Mouse (Mus musculus): ENCODE measurements around the gene Slc22a1.

The Slc22a1 gene

DNA sequence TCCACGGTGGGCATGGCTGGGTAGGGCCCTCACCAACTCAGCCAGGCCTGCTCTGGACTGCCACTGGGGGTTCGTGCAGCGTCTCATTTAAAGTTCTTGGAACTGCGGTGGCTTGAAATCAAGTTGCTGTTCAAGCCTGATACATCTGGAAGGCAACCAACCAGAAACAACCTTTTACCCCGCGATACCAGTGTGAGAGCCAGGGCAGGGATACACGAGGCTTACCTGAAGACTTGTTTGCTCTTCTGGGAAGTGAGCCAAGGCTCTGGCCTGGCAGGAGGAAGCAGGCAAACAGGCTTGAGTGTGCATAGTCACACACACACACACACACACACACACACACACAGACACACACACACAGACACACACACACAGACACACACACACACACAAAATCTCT is at the start of gene Slc22a1:
TSS of gene Slc22a1 (minus strand) at position 184 of the 400 bp plus-strand sequence.
- DNase-seq (ENCODE audit: low spot score): no peak

DNA sequence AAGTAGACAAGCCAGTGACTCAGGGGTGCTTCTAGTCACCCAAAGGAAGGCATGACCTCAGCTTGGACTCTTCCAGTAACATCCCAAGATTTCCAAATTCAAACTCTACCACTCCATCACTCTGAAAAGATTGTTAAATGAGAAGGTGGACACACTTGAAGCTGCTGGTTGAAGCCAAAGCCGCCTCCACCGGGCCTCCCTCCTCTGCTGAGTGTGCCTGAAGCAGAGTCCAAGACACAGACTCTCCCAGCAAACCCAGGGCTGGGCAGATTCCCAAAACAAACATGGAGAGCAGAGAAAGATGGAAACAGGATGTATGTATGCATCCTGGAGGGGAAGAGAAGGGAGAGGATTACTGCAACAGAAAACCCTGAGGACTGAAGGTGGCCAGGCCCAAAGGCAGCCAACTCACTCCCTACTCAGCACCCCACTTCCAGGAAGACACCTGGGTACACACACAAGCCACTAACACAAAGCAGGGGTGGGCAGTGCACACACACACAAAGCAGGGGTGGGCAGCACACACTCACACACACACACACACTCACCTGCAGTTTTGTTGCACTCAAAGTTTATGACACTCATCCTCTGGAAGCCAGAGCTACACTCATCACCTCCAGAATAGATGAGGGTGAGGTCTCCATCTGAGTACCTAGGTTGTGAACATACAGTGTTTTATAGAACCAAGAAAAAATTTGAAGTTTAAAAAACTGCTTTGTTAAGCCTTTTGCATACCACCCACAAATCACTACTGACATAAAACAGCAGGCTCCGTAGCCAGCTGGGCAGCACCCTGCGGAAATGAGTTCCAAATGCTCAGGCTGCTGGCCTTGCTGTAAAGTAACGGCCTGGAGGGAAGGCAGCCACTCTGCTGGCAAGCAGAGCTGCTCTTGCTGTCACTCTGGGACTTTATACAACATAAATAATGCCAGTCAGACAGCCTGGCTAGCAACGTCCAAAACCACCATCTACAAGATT is 49.4 kb upstream of the Slc22a1 start:
- no peak for DNase-seq (ENCODE audit: low spot score)

DNA sequence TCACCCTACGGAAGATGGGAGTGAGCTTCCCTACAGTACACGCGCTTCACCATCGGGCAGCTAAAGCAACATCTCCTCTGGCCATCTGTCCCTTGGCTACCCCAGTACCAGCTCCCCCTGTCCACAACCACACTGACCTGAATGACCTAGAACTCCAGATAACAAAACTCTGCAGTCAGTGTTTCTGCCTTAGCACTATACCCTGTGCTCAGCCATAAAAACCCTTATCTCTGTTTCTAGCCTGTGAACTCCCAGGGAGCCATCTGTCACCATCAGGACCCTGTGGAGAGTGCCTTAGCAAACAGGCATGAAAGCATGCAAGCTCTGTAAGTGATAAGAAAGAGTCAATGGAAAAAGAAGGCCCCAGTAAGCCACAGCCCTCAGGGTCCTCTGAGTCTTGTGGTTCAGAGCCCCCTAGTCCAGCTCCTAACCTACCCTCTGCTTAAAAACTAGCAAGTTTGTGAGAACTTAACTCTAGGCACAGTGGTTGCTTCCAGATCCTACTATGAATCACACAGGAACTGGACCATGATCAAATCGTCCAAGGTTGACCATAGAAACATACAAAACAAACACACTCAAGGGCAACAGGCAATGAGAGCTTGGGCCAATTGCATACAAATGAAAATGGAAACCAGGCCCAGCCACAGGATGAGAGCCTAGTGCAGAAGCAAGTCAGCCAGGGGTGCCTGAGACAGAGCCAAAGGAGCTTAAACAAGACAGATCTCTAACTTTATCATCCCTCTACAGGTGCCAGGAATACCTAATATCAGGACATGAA is 48.5 kb upstream of the Slc22a1 start:
- no peak for DNase-seq (ENCODE audit: low spot score)

DNA sequence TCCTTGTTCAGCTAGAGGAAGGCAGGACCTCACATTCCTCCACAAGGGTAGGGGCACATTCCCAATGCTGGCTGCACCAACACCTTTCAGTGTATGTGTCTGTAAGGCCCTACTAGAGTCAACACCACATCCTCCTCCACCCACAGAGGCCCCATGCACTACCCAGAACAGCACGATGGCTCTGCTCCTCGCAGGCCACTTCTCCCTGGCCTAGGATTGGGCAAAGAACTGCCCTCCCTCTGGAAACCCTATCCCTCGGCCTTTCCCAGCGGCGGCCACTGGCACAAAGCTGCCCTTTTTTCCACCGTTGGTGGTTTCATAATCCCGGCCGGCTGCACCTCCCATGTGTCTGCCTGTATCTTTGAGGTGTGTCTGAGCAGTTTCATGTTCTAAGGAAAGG is 47.0 kb upstream of the Slc22a1 start:
- no peak for DNase-seq (ENCODE audit: low spot score)

DNA sequence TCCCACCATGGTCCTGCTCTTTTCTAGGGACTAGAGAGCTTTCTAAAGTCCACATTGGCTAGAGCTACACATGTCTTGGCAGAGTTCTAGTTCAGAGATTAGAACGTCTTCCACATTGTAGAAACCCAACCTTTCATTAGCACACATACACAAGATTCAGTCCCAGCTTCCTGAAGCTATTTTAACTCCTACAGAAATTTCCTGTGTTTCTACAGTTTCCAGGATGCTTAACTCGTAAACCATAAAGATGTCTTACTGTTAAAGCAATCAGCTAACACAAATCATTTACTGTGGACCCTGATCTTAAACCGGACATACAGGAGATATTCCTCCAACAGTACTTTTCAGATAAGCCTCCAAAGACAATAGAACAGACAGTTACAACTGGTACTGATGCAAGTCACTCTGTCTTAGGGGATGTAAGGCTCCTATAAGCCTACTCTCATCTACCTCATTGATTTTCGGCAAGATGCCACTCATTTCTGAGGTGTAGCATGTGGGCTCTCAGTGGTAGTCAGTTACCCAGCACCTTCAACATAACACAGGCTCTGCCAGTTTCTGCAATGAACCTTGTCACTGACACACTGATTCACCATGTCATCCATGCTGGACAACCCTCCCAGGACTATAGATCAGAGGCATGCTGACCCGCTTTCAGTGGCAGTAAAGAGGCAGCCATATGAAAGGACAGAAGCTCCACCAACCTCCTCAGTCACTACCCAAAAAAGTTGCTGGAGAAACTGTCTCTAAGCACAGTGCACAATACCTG is 45.7 kb upstream of the Slc22a1 start:
- no peak for DNase-seq (ENCODE audit: low spot score)

DNA sequence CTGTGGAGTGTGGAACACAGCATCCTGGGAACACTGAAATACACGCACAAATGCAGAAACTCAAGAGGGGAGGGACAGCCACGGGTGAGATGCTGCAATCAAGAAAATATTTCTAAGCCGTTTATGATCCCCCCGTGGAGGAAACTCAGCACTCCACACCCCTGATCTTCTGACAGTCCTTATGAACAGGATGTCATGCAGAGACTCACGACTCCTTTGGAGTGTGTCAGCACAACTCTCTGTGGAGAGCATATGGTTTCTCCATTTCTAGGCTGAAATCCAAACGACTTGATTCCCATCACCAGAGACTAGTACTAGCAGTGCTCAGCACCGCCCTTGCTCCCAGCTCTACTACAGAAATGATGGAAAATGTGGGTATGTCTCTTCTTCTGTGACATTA is 42.6 kb upstream of the Slc22a1 start:
- DNase-seq (ENCODE audit: low spot score): no peak

DNA sequence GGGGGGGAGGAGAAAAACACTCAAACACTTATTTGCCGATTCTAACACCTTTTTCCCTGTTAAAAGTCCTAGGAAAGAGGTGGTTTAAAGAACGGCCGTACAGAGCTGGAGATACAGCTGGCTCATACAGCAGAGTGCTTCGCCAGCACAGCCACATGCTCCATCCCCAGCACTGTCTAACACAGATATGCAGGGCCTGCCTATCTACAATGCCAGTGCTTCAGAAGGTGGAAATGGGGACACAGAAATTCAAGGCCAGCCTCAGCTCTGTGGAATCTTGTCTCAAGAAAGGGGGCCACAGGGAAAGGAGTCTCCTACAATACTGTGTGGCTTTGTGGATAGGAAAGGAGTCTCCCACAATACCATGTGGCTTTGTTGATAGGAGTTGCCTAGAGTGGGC is 41.8 kb upstream of the Slc22a1 start:
- no peak for DNase-seq (ENCODE audit: low spot score)

DNA sequence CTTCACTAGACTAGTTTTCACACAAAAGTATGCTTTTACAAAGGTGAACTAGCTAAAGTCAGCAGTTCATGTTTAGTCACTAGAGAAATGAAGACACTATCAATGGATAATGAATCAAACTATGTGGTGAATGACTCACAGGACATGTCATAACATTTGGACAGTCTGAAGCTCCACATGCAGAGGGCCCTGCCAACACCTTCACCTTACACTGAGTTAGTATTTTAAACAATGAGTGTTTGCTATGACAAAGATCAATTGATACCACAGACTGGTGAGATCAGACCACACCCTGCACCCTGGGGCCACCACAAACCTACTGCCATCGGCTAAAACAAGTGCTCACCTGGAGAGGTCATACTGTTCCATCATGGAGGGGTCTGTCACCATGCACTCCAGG is 39.4 kb upstream of the Slc22a1 start:
- DNase-seq (ENCODE audit: low spot score): no peak

DNA sequence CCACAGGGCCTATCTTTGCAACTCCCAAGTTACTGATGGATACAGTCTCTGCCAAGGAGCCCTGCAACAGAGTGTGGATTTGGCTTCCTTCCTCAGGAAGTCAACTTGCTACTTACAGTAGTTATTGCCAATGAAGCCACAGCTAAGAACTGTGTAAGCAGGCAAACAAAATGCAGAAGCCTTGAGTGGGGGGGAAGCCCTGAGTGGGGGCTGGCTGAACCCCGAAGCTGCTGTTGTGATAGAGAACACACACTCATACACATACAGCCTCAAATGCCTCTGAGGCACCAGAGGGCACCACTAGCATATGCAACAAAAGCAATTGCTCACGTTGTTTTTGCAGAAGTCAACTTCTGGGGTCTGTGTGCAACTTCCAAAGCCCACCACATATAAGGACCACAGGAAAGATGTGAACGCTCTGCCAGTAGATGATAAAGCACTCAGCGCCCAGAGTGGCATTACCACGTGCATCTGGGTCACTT is 38.5 kb upstream of the Slc22a1 start:
- no peak for DNase-seq (ENCODE audit: low spot score)

DNA sequence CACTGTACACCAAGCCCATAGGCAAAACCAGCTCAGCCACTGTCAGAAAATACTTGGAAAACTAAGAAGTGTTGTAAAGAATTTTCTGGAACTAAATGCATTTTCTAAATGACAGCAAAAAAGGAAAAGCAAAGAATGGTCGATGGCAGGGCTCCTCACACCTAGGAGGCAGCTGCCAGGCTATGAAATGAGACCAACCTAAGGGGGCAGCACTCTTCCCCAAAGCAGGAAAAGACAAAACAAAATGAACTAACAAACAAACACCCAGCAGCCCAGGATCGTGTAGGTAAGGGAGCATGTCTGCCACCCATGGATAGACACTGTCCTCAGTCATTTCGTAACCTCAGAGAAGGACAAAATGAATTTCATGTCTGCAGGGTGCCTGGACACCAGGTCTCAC is 37.4 kb upstream of the Slc22a1 start:
- DNase-seq (ENCODE audit: low spot score): no peak

DNA sequence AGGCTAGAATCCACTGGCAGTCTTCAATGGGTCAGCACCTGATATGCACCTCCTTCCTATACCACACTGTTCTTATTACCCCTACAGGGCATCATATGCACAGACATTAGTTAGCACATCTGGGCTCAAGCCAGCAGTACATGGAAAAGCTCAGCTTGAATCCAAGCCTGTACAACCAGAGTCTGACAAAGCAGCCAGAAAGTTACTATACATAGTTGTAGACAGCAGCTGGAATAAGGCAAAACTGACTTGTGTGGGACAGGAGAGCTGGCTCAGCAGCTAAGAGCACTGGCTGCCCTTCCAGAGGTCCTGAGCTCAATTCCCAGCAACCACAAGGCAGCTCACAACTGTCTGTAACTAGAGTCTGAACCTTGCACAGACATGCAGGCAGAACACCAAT is 36.6 kb upstream of the Slc22a1 start:
- no peak for DNase-seq (ENCODE audit: low spot score)

DNA sequence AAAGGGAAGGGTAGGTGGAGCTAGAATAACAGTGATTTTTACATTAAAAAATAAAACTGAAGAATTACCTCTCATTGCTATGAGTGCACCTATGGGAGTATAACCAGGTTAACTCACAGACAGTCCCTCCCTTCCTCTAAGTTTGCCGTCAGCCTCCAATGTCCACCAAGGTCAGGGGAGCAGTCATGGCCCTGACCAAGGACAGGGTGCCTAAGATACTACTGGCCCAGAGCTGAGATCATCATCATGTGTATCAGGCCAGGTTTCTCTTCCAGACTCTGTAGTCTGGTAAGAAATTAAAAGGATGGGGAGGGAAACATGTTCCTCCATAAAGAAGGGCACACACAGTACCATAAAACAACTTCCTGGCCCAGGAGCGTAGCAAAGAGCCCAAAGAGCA is 35.3 kb upstream of the Slc22a1 start:
- no peak for DNase-seq (ENCODE audit: low spot score)

DNA sequence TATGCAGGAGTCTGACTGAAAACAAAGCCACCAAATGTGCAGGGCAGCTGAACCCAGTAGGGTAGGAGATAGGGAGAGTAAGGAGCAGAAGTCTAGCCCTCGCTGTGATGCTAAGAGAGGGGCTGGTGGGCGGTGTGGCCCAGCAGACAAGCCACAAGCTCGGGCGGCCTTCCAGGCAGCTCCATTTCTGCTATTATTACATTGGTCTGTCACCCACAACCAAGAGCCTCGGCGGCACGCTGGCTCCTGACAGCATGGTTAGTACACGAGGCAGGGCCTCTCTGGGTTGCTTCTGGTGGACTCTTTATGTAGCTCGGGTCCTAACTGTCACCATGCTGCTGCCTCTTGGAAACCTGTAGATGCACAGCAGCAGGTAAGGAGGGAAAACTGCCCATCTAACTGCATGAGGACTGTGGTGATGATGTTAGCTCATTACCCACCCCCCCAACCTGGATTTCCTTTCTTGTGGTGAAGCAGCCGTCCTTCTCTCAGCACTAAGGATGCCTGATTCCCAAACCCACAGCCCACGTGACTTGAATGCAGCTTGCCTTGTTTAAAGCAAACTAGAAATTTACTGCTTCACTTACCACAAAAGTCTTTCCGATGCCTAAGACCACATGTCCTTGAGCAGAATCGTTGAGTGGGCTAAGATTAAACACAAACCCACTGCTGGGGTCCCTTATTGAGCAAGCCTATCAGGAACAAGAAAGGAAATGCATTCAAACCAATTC is 34.6 kb upstream of the Slc22a1 start:
- DNase-seq (ENCODE audit: low spot score): no peak

DNA sequence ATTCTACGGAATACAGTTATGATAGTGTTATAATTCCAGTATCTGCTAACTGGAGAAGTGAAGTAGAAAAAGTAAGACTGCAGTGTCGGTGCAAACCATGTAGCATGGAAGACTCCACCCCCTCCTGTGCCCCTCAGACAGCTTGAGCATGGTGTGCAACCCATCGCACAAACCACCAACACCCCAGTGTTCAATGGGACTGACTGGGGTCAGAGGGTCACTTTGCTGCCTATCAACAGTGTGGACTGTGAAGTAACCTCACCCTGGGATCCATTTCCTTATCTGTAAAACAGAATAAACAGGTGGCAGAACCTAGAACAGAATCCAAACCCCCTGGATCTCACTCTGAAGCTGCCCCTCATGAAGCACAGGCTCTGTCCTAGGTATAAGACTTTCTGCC is 32.8 kb upstream of the Slc22a1 start:
- no peak for DNase-seq (ENCODE audit: low spot score)

DNA sequence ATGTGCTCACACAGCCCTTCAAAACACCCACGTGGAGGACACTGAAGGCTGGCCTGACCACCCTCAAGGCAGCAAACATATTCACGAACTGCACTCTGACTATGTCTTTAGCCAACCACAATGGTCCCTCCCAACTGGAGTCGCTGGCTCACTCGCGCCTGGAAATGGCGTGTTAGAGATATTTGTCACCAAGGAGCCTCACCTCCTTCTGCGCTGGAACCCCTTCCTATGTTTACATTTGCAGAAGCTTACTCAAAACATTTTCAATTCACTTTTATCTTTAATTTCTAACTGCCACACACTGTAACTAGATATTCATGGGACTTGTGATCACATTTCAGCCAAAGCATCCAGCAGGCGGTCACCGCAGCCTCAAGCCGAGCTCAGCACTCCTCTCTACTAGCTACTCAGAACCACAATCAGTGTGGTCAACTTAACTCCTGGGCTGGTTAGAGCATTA is 31.0 kb upstream of the Slc22a1 start:
- DNase-seq (ENCODE audit: low spot score): no peak

DNA sequence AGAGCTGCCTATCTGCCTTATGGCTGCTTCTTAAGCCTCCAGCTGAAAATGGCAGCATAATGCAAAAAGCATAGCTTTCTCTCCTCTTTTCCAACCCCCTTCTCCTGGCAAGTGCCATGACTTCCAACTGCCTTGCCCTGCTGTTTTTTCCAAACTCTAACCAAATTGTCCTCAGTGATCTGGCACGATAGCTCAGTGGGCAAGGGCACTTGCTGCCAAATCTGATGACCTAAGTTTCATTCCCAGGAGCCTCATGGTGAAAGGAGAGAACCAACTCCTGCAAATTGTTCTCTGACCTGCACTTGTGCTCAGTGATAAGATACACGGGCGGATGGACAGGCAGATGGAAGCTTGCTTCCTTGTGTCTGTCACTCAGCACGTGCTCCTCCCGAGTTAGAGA is 27.3 kb upstream of the Slc22a1 start:
- DNase-seq (ENCODE audit: low spot score): no peak

DNA sequence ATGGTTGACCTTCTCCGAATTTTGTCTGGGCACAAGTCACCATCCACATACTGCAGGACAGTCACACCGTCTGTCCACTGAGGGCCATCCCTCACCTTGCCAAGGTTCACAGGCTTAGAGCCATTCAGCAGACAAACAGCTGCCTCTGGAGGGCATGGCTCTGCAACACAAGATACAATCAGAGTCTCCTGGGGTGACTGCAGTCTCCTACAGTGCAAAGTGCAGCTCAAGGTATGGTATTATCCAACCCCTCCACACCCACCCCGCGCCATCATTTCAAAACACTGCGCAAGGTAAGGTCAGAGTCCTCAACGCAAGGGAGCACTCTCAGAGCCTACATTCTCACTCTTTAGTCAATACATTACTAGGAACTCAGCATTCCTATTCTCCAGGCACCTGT is 24.7 kb upstream of the Slc22a1 start:
- DNase-seq (ENCODE audit: low spot score): no peak

DNA sequence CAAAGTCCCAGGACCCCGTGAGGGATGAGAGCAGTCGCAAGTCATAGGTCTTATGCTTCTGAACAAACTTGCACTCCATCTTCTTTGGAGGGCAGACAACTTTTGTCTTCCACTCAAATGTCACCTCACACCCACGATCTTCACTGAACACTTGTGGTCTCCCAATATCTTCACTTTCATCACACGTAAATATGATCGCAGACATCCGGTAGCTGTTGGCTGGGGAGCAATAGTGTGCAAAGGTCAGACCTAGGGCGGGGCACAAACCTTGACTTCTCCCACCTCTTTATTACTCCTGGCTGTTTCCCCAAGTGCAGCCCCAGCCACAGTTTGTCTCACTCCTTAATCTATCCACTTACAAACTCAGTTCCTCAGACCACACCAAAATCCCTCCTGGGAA is 16.3 kb upstream of the Slc22a1 start:
- DNase-seq (ENCODE audit: low spot score): no peak

DNA sequence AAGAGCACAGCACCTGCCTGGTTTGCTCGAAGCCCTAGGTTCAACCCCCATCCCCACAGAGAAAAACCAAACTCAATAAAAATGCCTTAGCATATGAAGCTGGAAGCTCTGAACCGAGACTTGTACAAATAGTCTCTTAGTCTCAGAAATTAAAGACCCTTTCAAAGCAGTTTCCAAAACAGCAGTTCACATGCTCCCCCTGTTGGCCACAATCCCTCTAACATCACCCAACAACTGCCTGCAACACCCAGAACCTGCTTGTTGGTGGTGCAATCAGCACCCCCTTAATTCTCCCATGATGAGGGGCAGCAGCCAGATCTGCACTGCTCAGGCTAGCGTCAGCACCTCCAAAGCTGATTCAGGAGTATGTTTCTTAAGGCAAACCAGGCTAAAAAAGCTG is 13.9 kb upstream of the Slc22a1 start:
- DNase-seq (ENCODE audit: low spot score): no peak

DNA sequence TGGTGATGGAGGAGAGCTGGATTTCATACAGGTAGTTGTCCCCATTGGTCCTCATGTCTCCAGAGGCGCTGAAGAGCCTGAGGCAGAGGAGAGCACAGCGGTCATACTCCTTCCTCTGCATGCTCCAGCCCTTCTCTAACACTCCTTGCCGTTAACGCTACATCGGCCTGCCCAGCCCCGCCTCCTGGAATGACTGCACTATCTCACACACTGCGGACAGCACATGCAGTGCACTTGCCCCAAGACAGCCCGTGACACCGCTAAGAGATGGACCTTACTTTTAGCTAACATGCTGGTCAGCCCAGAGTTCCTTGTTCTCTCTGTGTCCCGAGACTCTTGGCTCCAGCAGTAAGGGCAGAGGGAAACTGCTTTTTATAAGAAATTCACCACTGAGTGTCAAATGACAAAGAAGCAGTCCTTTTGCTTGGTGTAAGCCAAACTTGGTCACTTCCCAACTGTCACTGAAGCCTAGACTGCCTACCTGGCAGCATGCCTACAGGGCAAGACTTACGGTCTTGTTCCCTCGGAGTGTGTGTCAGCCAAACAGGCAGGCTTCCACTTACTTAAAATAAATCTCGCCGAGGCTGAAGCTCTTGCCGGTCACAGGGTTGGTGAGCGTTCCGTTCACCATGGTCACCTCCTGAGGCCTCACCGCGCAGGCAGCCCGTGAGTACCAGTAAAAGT is 12.9 kb upstream of the Slc22a1 start:
- no peak for DNase-seq (ENCODE audit: low spot score)
